ENCODE assay signal across 8 mouse cellular contexts in genomic region chr11:78023607-78024006, GRCm38 (mm10). TPM values are rescaled to one million over a fixed set of nuclear protein-coding genes. Genes with fewer than 3 reads are reported as not detected.
DNase-seq lines count a peak whose midpoint lies in the region; ATAC-seq and TF ChIP-seq lines count a peak whose summit lies in the region.

No protein-coding gene starts in this region.

- H3K9ac ChIP-seq in forebrain, embryonic 11.5 days (ENCODE audit: low read length): no peak overlapping the region
- no peak overlapping the region for H3K9ac ChIP-seq in forebrain, embryonic 12.5 days
- H3K9ac ChIP-seq in midbrain, embryonic 15.5 days: no peak overlapping the region

- WGBS in forebrain, embryonic 11.5 days: 86% methylated on average over 8 of the region's 8 CpGs
- WGBS in forebrain, embryonic 12.5 days: 85% methylated on average over 8 of the region's 8 CpGs
- WGBS in midbrain, embryonic 10.5 days: 89% methylated on average over 8 of the region's 8 CpGs
- 84% methylated on average over 8 of the region's 8 CpGs for WGBS in midbrain, embryonic 15.5 days
- 75% methylated on average over 8 of the region's 8 CpGs for WGBS in bone marrow, adult 2 months

- peaks cover 27% of the 10 kb centered on the region for H3K36me3 ChIP-seq in forebrain, embryonic 11.5 days (ENCODE audit: control insufficient read depth, insufficient read depth, low read length)
- peaks cover 90% of the 10 kb centered on the region for H3K36me3 ChIP-seq in forebrain, embryonic 12.5 days (replicated peaks)
- peaks cover 98% of the 10 kb centered on the region for H3K36me3 ChIP-seq in midbrain, embryonic 10.5 days
- H3K36me3 ChIP-seq in midbrain, embryonic 15.5 days (replicated peaks): peaks cover 72% of the 10 kb centered on the region

- no peak for ATAC-seq in forebrain, embryonic 11.5 days (replicated peaks; ENCODE audit: low FRiP score)
- ATAC-seq in forebrain, embryonic 12.5 days (ENCODE audit: low FRiP score): no peak
- ATAC-seq in midbrain, embryonic 15.5 days (replicated peaks): no peak

- no peak overlapping the region for H3K27ac ChIP-seq in forebrain, embryonic 11.5 days (ENCODE audit: low read depth, low read length)
- no peak overlapping the region for H3K27ac ChIP-seq in forebrain, embryonic 12.5 days
- H3K27ac ChIP-seq in midbrain, embryonic 10.5 days (replicated peaks): no peak overlapping the region
- H3K27ac ChIP-seq in midbrain, embryonic 15.5 days: no peak overlapping the region
- no peak overlapping the region for H3K27ac ChIP-seq in bone marrow, adult 2 months (ENCODE audit: control insufficient read depth, insufficient read depth, low read depth, low read length, poor library complexity)

- peak; percentile 30; the same call in 1 of the 2 replicates for TF ChIP-seq CTCF in bone marrow, adult 2 months (IDR thresholded peaks at IDR 0.05; ENCODE audit: control insufficient read depth, insufficient read depth, low read length)

- no peak overlapping the region for H3K4me2 ChIP-seq in forebrain, embryonic 11.5 days (ENCODE audit: low read depth, low read length, severe bottlenecking)
- H3K4me2 ChIP-seq in forebrain, embryonic 12.5 days: no peak overlapping the region
- H3K4me2 ChIP-seq in midbrain, embryonic 15.5 days: no peak overlapping the region

- H3K9me3 ChIP-seq in forebrain, embryonic 11.5 days (ENCODE audit: control insufficient read depth, low read length): no peaks in the 10 kb centered on the region
- H3K9me3 ChIP-seq in forebrain, embryonic 12.5 days: no peaks in the 10 kb centered on the region
- H3K9me3 ChIP-seq in midbrain, embryonic 10.5 days (replicated peaks): no peaks in the 10 kb centered on the region
- H3K9me3 ChIP-seq in midbrain, embryonic 15.5 days: no peaks in the 10 kb centered on the region

- no peaks in the 10 kb centered on the region for H3K4me1 ChIP-seq in forebrain, embryonic 11.5 days (replicated peaks; ENCODE audit: control insufficient read depth, insufficient read depth, low read length)
- H3K4me1 ChIP-seq in forebrain, embryonic 12.5 days: no peaks in the 10 kb centered on the region
- H3K4me1 ChIP-seq in midbrain, embryonic 10.5 days: no peaks in the 10 kb centered on the region
- H3K4me1 ChIP-seq in midbrain, embryonic 15.5 days: no peaks in the 10 kb centered on the region
- H3K4me1 ChIP-seq in bone marrow, adult 2 months (ENCODE audit: control insufficient read depth, insufficient read depth, low read length): no peaks in the 10 kb centered on the region

- no peak for TF ChIP-seq POLR2A in bone marrow, adult 2 months (IDR thresholded peaks at IDR 0.05; ENCODE audit: borderline replicate concordance, control insufficient read depth, low read depth, low read length)

- peak; percentile 70 for DNase-seq in forebrain, embryonic 11.5 days (ENCODE audit: low spot score)
- peak; percentile 24 for DNase-seq in midbrain, embryonic 10.5 days (ENCODE audit: low spot score)
- peak; percentile 43 for DNase-seq in mesoderm, embryonic 11.5 days (ENCODE audit: low read depth, low spot score)
- no peak for DNase-seq in left cerebral cortex, adult 8-10 months (ENCODE audit: low spot score in 2 of 2)
- no peak for DNase-seq in ovary, postnatal 10 days (ENCODE audit: low spot score)

- no peaks in the 10 kb centered on the region for H3K27me3 ChIP-seq in forebrain, embryonic 11.5 days (ENCODE audit: control insufficient read depth, insufficient read depth, low read length)
- no peaks in the 10 kb centered on the region for H3K27me3 ChIP-seq in forebrain, embryonic 12.5 days
- H3K27me3 ChIP-seq in midbrain, embryonic 10.5 days (ENCODE audit: low read depth, poor library complexity, severe bottlenecking): no peaks in the 10 kb centered on the region
- no peaks in the 10 kb centered on the region for H3K27me3 ChIP-seq in midbrain, embryonic 15.5 days (replicated peaks)

- no peak overlapping the region for H3K4me3 ChIP-seq in forebrain, embryonic 11.5 days (ENCODE audit: low read depth, low read length)
- no peak overlapping the region for H3K4me3 ChIP-seq in forebrain, embryonic 12.5 days (replicated peaks)
- no peak overlapping the region for H3K4me3 ChIP-seq in midbrain, embryonic 10.5 days
- H3K4me3 ChIP-seq in midbrain, embryonic 15.5 days: no peak overlapping the region
- no peak overlapping the region for H3K4me3 ChIP-seq in bone marrow, adult 2 months (replicated peaks; ENCODE audit: control insufficient read depth, low read depth, low read length)

RNA-seq across cellular contexts. Expression of gene Dhrs13, which starts 8.5 kb away (rescaled TPM):
- polyA plus RNA-seq in forebrain, embryonic 11.5 days (2014; fragmentation: Nextera tagmentation; extraction: Ambion mirVana): 18.8 and 22.1 TPM in 2 replicates
- 20.6 and 21.2 TPM in 2 replicates for polyA plus RNA-seq in forebrain, embryonic 12.5 days (2016; fragmentation: Nextera tagmentation; extraction: Ambion mirVana)
- 16.7 and 17.7 TPM in 2 replicates for polyA plus RNA-seq in midbrain, embryonic 10.5 days (2016; fragmentation: Nextera tagmentation; extraction: Ambion mirVana)
- polyA plus RNA-seq in midbrain, embryonic 15.5 days (2015; fragmentation: Nextera tagmentation; extraction: Ambion mirVana): 51.8 and 52.7 TPM in 2 replicates
- 6.5 and 10.8 TPM in 2 replicates for polyA plus RNA-seq in bone marrow, adult 2 months (2011; ENCODE audit: insufficient read depth, insufficient read length, low replicate concordance, missing spikeins)
- total RNA-seq in left cerebral cortex, adult 8-10 months (2022): 1 to 10 TPM; 7.1 to 8.9 (median 8.2) TPM

RNA-seq across cellular contexts. Expression of gene Flot2, which starts 14.1 kb away (rescaled TPM):
- 71.2 and 74.2 TPM in 2 replicates for polyA plus RNA-seq in forebrain, embryonic 11.5 days (2014; fragmentation: Nextera tagmentation; extraction: Ambion mirVana)
- 68.5 and 69.2 TPM in 2 replicates for polyA plus RNA-seq in forebrain, embryonic 12.5 days (2016; fragmentation: Nextera tagmentation; extraction: Ambion mirVana)
- 75.7 and 76.4 TPM in 2 replicates for polyA plus RNA-seq in midbrain, embryonic 10.5 days (2016; fragmentation: Nextera tagmentation; extraction: Ambion mirVana)
- polyA plus RNA-seq in midbrain, embryonic 15.5 days (2015; fragmentation: Nextera tagmentation; extraction: Ambion mirVana): 76.7 and 80.4 TPM in 2 replicates
- 21.1 and 44.1 TPM in 2 replicates for polyA plus RNA-seq in bone marrow, adult 2 months (2011; ENCODE audit: insufficient read depth, insufficient read length, low replicate concordance, missing spikeins)
- 10 to 100 TPM; 84.8 to 90.2 (median 86.9) TPM for total RNA-seq in left cerebral cortex, adult 8-10 months (2022)

RNA-seq across cellular contexts. Expression of gene Phf12, which starts 41.1 kb away (rescaled TPM):
- polyA plus RNA-seq in forebrain, embryonic 11.5 days (2014; fragmentation: Nextera tagmentation; extraction: Ambion mirVana): 29.6 and 30.5 TPM in 2 replicates
- 29.1 and 29.6 TPM in 2 replicates for polyA plus RNA-seq in forebrain, embryonic 12.5 days (2016; fragmentation: Nextera tagmentation; extraction: Ambion mirVana)
- polyA plus RNA-seq in midbrain, embryonic 10.5 days (2016; fragmentation: Nextera tagmentation; extraction: Ambion mirVana): 15.8 and 19.0 TPM in 2 replicates
- 19.2 and 20.7 TPM in 2 replicates for polyA plus RNA-seq in midbrain, embryonic 15.5 days (2015; fragmentation: Nextera tagmentation; extraction: Ambion mirVana)
- polyA plus RNA-seq in bone marrow, adult 2 months (2011; ENCODE audit: insufficient read depth, insufficient read length, low replicate concordance, missing spikeins): 41.8 and 59.4 TPM in 2 replicates
- total RNA-seq in left cerebral cortex, adult 8-10 months (2022): 10 to 100 TPM; 51.9 to 59.2 (median 56.2) TPM

RNA-seq across cellular contexts. Expression of gene Eral1, which starts 56.6 kb away (rescaled TPM):
- 39.4 and 41.8 TPM in 2 replicates for polyA plus RNA-seq in forebrain, embryonic 11.5 days (2014; fragmentation: Nextera tagmentation; extraction: Ambion mirVana)
- polyA plus RNA-seq in forebrain, embryonic 12.5 days (2016; fragmentation: Nextera tagmentation; extraction: Ambion mirVana): 33.1 and 35.5 TPM in 2 replicates
- 39.3 and 39.7 TPM in 2 replicates for polyA plus RNA-seq in midbrain, embryonic 10.5 days (2016; fragmentation: Nextera tagmentation; extraction: Ambion mirVana)
- polyA plus RNA-seq in midbrain, embryonic 15.5 days (2015; fragmentation: Nextera tagmentation; extraction: Ambion mirVana): 31.7 and 33.5 TPM in 2 replicates
- polyA plus RNA-seq in bone marrow, adult 2 months (2011; ENCODE audit: insufficient read depth, insufficient read length, low replicate concordance, missing spikeins): 9.8 and 16.3 TPM in 2 replicates
- total RNA-seq in left cerebral cortex, adult 8-10 months (2022): 10 to 100 TPM; 17.3 to 20.1 (median 17.7) TPM

Comparison
In these comparisons a context has a peak if more than half of its experiments do, and no peak if none do; other contexts are left out.
1. DNase-seq: peak in forebrain, embryonic 11.5 days (single experiment), midbrain, embryonic 10.5 days (single experiment) and mesoderm, embryonic 11.5 days (single experiment); none in left cerebral cortex, adult 8-10 months (0 of 2) and ovary, postnatal 10 days (single experiment).